Mouse (Mus musculus) hematopoietic multipotent progenitor cell, adult 10-12 weeks (in vitro differentiated cells): ENCODE data around the gene Plekhm3. TPM values are rescaled to one million over a fixed set of nuclear protein-coding genes. Genes with fewer than 3 reads are reported as not detected.

Experiments
- polyA plus RNA-seq: library from polyadenylated mRNA; stranded (reverse); fragments of >175 nt; gene quantifications from 2 replicates; pipeline ENCODE4 v1.2.3, GENCODE M21; 2012; ENCODE audit warnings: low replicate concordance

Plekhm3 gene
- polyA plus RNA-seq: 8.9 and 9.9 TPM in 2 replicates

GRCm38 (mm10) chr1:64956479-64956961 lies at the start of gene Plekhm3:
Gene Plekhm3, minus strand, starts transcription at chr1:64956824.

DNA sequence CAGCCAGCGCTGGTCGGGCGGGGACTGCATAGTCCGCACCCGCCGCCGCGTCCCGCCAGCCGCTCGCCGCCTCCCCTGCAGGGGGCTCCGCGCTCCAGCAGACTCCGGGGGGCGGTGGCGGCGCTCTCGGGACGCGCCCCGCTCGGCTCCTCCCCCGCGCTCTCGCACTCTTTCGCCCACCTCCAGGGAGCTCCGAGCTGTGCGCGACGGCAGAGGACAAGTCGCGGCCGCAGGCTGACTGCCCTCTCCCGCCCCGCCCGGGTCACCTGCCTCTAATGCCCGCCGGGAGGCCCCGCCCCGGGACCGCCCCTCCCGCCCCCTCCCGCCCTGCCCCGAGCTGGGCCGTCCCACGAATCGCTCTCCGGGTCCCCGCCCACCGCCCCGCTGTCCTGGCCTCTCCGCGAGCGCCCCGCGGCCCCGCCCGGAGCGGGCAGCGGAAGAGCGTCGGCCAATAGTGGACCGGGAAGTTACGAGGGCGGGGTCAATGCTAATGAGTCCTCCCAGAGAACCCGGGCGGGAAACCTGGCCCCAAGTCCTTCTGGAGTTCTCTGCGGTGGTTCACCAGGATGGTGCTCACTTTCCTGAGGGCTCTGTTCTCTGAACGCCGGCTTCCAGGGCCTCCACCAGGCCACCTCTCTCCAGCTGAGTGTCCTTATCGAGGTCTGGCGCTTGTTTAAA lies 219.0 kb downstream of the Plekhm3 start, which contains the start of gene Fzd5:
Fzd5 (minus strand) TSS at position 250 of the 678 bp plus-strand sequence.

Other genes starting within 250 kb of the Plekhm3 start
- gene Fzd5, start 219.1 kb downstream of the Plekhm3 start, polyA plus RNA-seq: 7.7 and 12.4 TPM in 2 replicates
- gene Akr1cl, start 75.9 kb upstream of the Plekhm3 start, polyA plus RNA-seq: not detected in 2 replicates
- gene Cryge, start 94.3 kb upstream of the Plekhm3 start, polyA plus RNA-seq: not detected in 2 replicates
- not detected in 2 replicates for gene Crygd, start 106.6 kb upstream of the Plekhm3 start, polyA plus RNA-seq
- gene Crygc, start 116.9 kb upstream of the Plekhm3 start, polyA plus RNA-seq: not detected in 2 replicates
- gene Crygb, start 125.5 kb upstream of the Plekhm3 start, polyA plus RNA-seq: not detected in 2 replicates
- gene Cryga, start 146.5 kb upstream of the Plekhm3 start, polyA plus RNA-seq: not detected in 2 replicates
- gene Gm28845, start 162.7 kb upstream of the Plekhm3 start, polyA plus RNA-seq: not detected in 2 replicates
- not detected in 2 replicates for gene D630023F18Rik, start 166.4 kb upstream of the Plekhm3 start, polyA plus RNA-seq
- gene Idh1, start 229.7 kb upstream of the Plekhm3 start, polyA plus RNA-seq: 0.74 and 1.7 TPM in 2 replicates
- 21.7 and 39.1 TPM in 2 replicates for gene Pikfyve, start 229.9 kb upstream of the Plekhm3 start, polyA plus RNA-seq